Mouse (Mus musculus): Measurements from ENCODE around the gene Atp5l.
A peak's percentile ranks its signal among the peaks of the same experiment; 100 is the strongest.

Atp5l gene

DNA sequence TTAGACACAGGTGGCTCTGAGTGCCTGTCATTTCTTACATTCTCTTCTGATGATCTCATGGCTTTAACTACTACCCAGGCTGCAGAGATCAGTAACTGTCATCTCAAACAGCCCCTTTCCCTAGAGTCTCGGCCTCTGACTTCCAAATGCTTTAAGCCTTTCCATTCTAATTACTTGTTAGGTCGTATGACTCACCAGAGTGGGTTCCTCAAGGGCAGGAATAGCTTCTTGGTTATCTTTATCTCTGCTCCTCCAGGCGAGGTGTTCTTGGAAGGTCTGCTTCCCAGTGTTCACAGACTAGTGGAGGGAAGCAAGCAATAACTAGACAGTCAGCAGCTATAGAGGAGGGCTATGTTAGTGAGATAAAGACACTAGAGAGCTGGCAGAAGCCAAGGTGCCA is 27.9 kb downstream of the Atp5l start:
- DNase-seq (ENCODE audit: low spot score in 2 of 2): no peak

DNA sequence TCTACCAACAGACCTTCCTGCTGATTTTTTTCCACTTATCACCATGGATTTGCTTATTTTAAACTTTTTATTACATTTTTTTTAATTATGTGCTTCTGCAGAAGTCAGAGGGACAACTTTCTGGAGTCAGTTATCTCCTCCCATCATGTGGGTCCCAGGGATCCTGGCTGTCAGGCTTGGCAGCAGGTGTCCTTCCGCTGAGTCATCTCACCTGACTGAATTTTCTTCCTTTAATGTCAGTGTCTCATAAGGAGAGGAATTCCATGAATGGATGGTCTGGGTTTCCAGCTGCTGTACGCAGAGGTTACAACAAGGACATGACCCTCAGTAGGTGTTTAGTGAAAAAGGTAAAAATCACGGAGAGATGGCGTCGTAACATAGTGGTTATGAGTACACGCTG is 29.3 kb downstream of the Atp5l start:
- no peak for DNase-seq (ENCODE audit: low spot score in 2 of 2)

- no peak for DNase-seq (ENCODE audit: low spot score in 2 of 2)
Measured at GRCm38 (mm10) chr9:44890122-44890521, 30.4 kb downstream of the Atp5l start.

DNA sequence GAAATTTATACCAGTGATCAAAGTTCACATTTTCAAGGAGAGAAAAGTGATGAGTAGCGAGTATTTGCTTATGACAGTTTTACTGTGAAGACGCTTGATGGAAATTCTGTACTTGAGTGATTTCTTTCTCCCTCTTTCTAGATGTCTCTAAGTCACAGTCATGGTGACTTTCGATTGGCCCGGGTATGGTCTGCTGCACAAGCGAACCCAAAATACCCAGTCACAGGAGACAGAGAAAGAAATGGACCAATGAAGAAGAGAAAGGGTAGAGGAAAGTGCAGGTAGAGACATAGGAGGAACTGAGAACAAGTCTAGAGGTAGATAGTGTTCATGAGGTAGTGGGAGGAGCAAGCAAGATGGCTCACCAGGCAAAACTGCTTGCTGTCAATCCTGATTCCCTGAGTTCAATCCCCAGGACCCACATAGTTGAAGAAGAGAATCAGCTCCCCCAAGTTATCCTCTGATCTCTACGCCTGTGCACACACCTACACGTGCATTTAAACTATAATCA is 32.4 kb downstream of the Atp5l start:
- DNase-seq (ENCODE audit: low spot score in 2 of 2): no peak

DNA sequence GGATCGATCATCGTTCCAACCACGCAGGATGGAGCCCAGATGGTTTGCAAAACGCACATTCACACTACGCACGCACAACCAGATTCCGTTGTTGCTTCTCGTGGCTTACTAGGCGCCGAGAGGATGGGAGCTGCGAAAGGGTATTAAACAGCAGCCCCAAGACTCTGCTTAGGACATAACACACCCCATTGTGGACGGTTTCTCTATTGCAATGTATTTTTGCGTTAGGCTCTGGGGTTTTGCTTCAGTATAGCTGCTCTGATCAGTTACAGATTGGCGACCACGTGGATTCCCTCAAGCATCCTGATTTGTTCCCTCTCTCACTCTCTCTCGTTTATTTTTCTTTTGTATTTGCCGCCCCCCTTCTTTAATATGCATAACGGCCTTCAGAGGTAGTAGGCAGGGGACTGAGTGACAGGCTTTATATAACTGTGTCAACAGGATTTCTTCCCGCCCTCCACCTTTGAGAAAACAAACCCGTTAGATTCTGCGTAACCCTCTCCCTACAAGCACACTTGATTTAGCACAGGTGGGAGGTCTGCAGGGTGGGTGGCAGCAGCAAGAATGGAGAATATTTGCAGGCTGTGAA is 37.5 kb downstream of the Atp5l start:
- DNase-seq (ENCODE audit: low spot score in 2 of 2): no peak

DNA sequence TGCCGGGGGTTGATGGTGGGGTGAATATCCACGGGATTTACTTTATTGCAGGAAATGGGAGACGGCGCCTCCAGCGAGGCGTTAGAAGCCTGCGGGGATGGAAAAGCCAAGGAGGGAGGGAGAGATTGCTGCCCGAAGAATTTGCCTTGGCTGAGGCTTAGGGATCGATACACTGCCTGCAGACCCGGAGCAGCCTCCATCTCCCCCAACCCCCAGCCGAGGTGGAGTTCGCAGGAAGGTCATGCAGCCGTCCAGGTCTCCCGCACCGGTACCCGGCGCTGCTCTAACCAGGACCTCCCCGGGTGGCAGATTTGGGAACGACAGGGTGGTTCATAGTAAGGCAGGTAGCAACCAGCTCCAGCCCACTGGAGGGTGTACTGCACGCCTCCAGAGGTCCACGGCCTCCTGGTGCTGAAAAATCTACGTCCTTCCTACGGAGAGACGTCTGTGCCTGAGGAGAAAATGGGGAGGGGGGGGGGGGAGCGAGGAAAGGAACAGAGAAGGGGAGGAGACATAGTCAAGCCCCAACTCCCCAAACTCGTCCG is 38.0 kb downstream of the Atp5l start:
- DNase-seq (ENCODE audit: low spot score in 2 of 2): peak; percentile 49 to 77

GRCm38 (mm10) chr9:44881941-44882435 is 38.6 kb downstream of the Atp5l start:
- DNase-seq (ENCODE audit: low spot score in 2 of 2): peak; percentile 76 to 86

DNA sequence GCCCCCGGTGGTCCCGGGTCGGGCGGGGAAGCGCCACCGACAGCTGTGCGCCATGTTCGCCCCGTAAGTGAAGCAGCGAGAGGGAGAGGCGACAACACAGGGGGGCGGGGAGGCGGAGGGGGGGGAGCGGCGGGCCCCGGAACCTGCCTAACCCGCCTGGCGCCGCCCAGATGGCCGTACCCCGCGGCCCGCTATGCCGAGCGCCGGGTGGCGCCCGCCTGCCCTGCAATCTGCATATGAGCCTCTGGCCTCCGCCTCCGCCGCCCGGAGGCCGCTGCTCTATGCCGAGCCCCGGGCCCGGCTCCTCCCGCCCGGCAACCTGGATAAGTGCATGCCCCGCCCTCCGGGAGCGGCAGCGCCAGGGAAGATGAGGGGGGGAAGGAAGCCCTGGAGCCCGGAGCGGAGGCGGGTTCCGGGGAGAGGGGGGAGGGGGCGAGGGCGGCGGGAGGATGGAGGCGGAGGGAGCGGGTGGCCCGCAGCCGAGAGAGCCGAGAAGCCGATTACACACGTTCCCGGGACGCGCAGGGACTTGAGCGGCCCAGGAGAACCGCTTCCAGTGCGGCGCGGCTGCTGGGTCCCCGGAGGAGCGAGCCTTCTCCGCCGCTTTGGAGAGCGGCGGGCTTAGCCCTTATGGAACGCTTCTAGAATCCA is 39.2 kb downstream of the Atp5l start, which contains the start of gene Kmt2a:
TSS of gene Kmt2a (minus strand) at position 76 of the 651 bp plus-strand sequence.
- peak; percentile 98 to 100 for DNase-seq (ENCODE audit: low spot score in 2 of 2)

- peak; percentile 46 to 80 for DNase-seq (ENCODE audit: low spot score in 2 of 2)
Measured at GRCm38 (mm10) chr9:44880309-44881081, 40.0 kb downstream of the Atp5l start.

DNA sequence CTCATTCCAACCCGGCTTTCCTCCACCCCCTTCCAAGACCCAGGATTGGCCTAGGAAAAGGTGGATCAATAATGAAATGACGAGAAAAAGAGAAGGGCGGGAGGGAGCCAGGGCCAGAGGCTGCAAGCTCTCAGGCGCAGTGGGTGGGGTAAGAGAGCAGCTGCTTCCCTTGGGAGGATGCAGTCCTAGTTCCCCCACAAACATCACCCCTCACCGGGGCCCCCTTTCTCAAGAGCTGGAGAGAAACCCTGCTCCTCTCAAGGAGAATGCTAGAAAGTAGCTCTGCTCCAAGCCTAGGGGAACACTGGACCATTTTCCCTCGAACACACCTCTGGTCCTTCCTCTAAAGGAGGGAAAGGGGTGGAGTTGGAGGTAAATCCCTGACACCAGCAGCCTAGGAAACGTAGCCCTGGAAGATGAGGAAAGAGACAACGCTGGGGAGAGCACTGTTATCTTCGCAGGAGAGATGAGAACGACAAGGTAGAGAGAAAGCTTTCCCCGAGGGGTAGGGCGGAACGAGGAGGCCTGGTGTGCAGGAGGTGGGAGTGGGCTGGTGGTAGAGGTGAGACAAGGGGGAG is 40.8 kb downstream of the Atp5l start:
- peak; percentile 46 to 74 for DNase-seq (ENCODE audit: low spot score in 2 of 2)

DNA sequence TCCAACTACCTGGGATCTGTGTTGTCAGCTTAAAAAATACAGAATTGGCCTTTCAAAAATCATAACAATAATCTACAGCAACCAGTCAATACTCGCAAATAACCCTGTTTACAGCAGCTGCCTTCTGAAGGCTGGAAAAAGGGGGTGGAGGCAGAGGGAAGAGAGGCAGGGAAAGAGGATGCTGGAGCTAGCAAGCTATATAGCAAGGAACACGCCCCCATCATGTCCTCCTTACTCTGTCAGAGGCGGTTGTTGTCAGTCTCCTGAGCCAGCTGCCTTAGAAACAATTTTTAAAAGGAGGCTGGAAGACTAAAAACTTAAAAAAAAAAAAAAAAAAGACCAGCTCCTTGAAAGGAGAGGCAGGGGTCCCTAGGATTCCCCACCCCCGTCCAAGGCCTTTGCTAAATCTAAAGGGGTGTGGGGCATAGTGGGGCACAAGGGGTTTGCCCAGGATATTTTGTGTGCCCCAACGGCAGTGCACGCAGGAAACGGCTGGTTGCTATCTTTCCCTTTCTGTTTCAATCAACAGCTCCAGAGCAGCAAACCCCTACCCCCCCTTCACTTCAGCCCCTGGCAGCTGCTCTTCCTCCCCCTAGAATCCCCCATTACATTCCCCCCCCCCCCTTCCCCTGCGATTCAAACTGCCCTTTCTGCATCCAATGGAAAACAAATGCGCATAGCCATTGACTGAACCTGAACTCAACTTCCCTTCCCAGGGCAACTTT is 41.6 kb downstream of the Atp5l start:
- peak in 1 of 2 experiments; percentile 15 for DNase-seq (ENCODE audit: low spot score in 2 of 2)

DNA sequence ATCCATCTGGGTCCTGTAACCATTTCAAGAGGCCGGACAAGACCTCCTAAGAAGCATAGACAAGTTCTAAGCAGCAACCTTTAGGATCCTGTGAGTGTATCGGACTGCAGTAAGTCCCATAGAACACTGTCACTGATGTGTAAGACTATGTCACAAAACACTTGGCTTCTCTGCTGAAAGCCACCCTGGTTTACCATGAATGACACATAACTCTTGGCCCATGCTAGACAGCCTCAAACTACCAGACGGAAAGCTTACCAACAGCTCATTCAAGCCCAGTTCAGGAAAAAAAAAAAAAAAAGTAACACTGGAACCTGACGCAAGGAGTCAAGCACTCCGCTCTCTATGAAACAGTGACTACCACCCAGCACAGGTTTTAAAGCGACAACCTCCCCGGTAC is 42.9 kb downstream of the Atp5l start:
- no peak for DNase-seq (ENCODE audit: low spot score in 2 of 2)

DNA sequence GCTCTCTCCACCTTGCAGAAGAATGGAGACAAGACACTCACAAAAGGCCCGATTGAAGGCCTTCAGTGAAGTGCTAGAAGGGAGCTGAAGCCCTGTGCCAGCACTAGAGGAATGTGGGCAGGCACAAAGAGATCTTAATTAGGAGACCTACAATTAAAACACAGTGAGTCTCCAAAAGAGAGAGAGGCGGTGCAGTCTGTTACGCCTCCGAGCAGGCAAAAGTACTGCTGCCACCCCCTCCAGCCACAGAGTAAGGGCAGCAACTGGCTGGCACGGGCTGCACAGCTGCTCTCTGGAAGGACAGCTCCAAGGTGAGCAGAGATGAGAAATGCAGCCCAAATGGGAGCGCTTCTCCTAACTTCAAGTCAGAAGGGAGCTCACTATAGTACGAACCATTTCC is 45.1 kb downstream of the Atp5l start:
- no peak for DNase-seq (ENCODE audit: low spot score in 2 of 2)

GRCm38 (mm10) chr9:44874198-44874597 is 46.3 kb downstream of the Atp5l start:
- DNase-seq (ENCODE audit: low spot score in 2 of 2): no peak

DNA sequence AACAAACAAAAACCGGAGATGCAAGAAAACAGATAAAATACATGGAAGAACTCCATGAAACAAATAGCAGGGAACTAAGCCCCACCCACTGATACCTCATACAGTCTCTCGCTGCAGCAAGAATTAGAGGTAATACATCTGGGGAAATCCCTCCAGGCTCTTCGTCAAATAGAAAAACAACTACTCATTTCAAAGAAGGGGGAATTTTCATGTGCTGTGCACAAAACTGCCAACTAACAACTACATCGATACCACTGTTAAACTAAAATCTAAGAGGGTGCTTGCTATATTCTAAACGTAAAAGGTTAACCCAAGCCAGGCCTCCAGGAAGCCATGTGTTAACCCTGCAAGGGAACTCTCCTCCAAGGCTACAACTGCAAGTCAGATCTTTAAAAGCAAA is 46.9 kb downstream of the Atp5l start:
- no peak for DNase-seq (ENCODE audit: low spot score in 2 of 2)

- no peak for DNase-seq (ENCODE audit: low spot score in 2 of 2)
Measured at GRCm38 (mm10) chr9:44868336-44869094, 52.0 kb downstream of the Atp5l start.

- DNase-seq (ENCODE audit: low spot score in 2 of 2): no peak
Measured at GRCm38 (mm10) chr9:44867664-44868063, 52.9 kb downstream of the Atp5l start.

DNA sequence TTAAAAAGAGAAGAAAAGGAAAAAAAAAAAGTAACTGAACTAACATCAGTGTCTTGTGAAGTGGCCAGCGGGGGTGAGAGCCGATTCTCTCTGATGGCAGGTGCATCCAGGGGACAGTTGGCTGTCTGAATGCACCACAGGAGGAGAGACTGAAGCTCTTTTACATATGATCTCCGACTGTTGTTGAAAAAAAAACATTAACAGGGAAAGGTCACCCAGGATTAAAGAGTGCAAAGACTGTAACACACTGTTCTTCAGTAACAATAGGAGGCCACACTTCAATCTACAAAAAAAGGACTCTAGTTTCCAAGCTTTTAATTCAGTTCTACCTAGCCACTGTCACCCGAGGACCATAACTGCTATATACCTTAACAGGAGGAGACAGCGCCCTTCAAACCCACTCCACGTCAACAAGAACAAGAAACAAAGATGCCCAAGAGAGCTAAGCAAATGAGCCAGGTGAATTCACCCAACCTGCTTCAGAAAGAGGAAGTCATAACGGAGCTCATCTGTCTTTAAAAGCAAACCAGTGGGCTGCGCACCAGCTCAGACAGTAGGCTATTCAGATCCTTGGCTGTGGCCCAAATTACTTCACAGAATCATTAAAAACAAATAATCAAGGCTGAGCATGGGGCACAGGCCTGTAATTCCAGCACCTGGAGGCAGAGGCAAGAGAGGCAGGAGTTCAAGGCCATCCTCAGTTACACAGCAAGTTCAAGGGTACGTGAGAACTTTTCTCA is 53.9 kb downstream of the Atp5l start:
- peak in 1 of 2 experiments; percentile 22 for DNase-seq (ENCODE audit: low spot score in 2 of 2)

All from spleen, postnatal 4 days (tissue).